In the genomic region with DNA sequence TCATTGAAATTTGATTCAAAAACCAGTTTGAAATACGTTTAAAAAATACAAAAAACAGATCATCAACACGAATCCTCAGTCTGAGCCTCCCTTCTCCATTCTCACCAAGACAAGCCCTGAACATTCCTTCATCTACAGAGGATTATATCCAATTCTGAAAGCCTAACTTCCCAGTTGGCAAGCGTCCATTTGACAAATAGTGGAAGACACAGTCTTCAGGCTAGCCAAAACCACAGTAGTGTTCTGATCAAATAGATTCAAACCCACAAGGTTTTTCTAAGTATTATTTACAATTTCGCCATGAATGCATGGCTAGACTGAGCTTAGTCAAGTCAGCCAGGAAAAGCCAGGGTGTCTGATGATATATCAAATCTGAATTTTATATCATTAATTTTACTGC, we compare ENCODE assay signal across 23 mouse cellular contexts.
DNase-seq lines count a peak whose midpoint lies in the region; ATAC-seq and TF ChIP-seq lines count a peak whose summit lies in the region.
"Had no signal": no experiment of that assay in that cellular context is flagged by ENCODE, and none has a peak within 500 bp of the region (broad histone marks: within the 10 kb centered on the region; RNA-seq: fewer than 3 reads in every experiment).

No protein-coding gene starts in this region.

- TF ChIP-seq CTCF in lung, postnatal 0 days (IDR thresholded peaks at IDR 0.05) = no peak

- H3K9me3 ChIP-seq in embryonic facial prominence, embryonic 14.5 days (ENCODE audit: control insufficient read depth, low read length) = no peaks in the 10 kb centered on the region
- H3K9me3 ChIP-seq in embryonic facial prominence, embryonic 10.5 days = no peaks in the 10 kb centered on the region
- H3K9me3 ChIP-seq in lung, postnatal 0 days (ENCODE audit: low read length) = no peaks in the 10 kb centered on the region
- H3K9me3 ChIP-seq: embryonic facial prominence, embryonic 13.5 days; forebrain, embryonic 10.5 days; forebrain, embryonic 13.5 days; hindbrain, embryonic 12.5 days; hindbrain, embryonic 15.5 days had no signal

- H3K4me2 ChIP-seq in embryonic facial prominence, embryonic 14.5 days (ENCODE audit: low read depth, low read length) = no peak overlapping the region
- H3K4me2 ChIP-seq in lung, postnatal 0 days (replicated peaks; ENCODE audit: low read depth, low read length) = no peak overlapping the region
- H3K4me2 ChIP-seq: embryonic facial prominence, embryonic 13.5 days; forebrain, embryonic 13.5 days; heart, embryonic 11.5 days; hindbrain, embryonic 12.5 days; hindbrain, embryonic 15.5 days had no signal

- H3K4me1 ChIP-seq in embryonic facial prominence, embryonic 14.5 days (ENCODE audit: control insufficient read depth, insufficient read depth, low read length) = 0 out of 2 replicates have a peak, but pooled peaks cover 7% of the 10 kb centered on the region
- no peaks in the 10 kb centered on the region for H3K4me1 ChIP-seq in embryonic facial prominence, embryonic 10.5 days
- no peaks in the 10 kb centered on the region for H3K4me1 ChIP-seq in lung, postnatal 0 days (ENCODE audit: insufficient read depth, low read depth, low read length)
- H3K4me1 ChIP-seq: forebrain, embryonic 10.5 days; forebrain, embryonic 13.5 days; hindbrain, embryonic 12.5 days; hindbrain, embryonic 15.5 days had no signal

- peak; percentile 24 for DNase-seq in cerebellum, adult 9-10 months
- no peak for DNase-seq in cerebellum, postnatal 4 days (ENCODE audit: low spot score in 2 of 2)
- peak; percentile 85 for DNase-seq in embryonic facial prominence, embryonic 14.5 days (ENCODE audit: low spot score)
- DNase-seq in embryonic facial prominence, embryonic 10.5 days (ENCODE audit: low spot score) = no peak
- peak; percentile 7 for DNase-seq in lung, postnatal 10 days
- no peak for DNase-seq in lung, postnatal 0 days (ENCODE audit: low spot score)
- DNase-seq in brain, adult 2 months (ENCODE audit: low read depth, low spot score) = peak; percentile 23
- DNase-seq in frontal cortex, postnatal 25 days (ENCODE audit: low spot score in 2 of 2) = no peak
- DNase-seq: adrenal gland, adult 8-10 months; adrenal gland, postnatal 25 days; gastrocnemius, adult 2 months; gastrocnemius, postnatal 14 days; heart, adult 11 months had no signal

- no peaks in the 10 kb centered on the region for H3K36me3 ChIP-seq in embryonic facial prominence, embryonic 14.5 days (ENCODE audit: control insufficient read depth, insufficient read depth, low read length)
- H3K36me3 ChIP-seq in embryonic facial prominence, embryonic 10.5 days (replicated peaks) = no peaks in the 10 kb centered on the region
- H3K36me3 ChIP-seq in lung, postnatal 0 days (ENCODE audit: insufficient read depth, low read length) = no peaks in the 10 kb centered on the region
- H3K36me3 ChIP-seq: embryonic facial prominence, embryonic 13.5 days; forebrain, embryonic 10.5 days; hindbrain, embryonic 12.5 days; hindbrain, embryonic 15.5 days had no signal

- ATAC-seq in embryonic facial prominence, embryonic 14.5 days (ENCODE audit: low read depth) = peak; percentile 44; the same call in 1 of the 2 replicates
- ATAC-seq in lung, postnatal 0 days = no peak
- ATAC-seq: activated CD4-positive, CD25-positive, alpha-beta regulatory T cell, adult 4 months; CD4-positive, CD25-positive, alpha-beta regulatory T cell, adult 4 months; forebrain, embryonic 13.5 days; forebrain, embryonic 16.5 days; intestine, postnatal 0 days had no signal

- WGBS in embryonic facial prominence, embryonic 14.5 days = 62% methylated on average over 4 of the region's 4 CpGs
- WGBS in embryonic facial prominence, embryonic 10.5 days = 85% methylated on average over 4 of the region's 4 CpGs
- WGBS in lung, postnatal 0 days = 59% methylated on average over 4 of the region's 4 CpGs

- H3K4me3 ChIP-seq in embryonic facial prominence, embryonic 14.5 days (ENCODE audit: low read depth, low read length) = no peak overlapping the region
- no peak overlapping the region for H3K4me3 ChIP-seq in embryonic facial prominence, embryonic 10.5 days
- no peak overlapping the region for H3K4me3 ChIP-seq in lung, postnatal 0 days (ENCODE audit: low read depth, low read length)
- H3K4me3 ChIP-seq: embryonic facial prominence, embryonic 13.5 days; forebrain, embryonic 10.5 days; forebrain, embryonic 13.5 days; gastrocnemius, adult 2 months; hindbrain, embryonic 12.5 days; hindbrain, embryonic 15.5 days had no signal

- no peak overlapping the region for H3K9ac ChIP-seq in embryonic facial prominence, embryonic 14.5 days (ENCODE audit: low read depth, low read length)
- no peak overlapping the region for H3K9ac ChIP-seq in lung, postnatal 0 days (replicated peaks; ENCODE audit: low read depth)
- H3K9ac ChIP-seq: embryonic facial prominence, embryonic 13.5 days; forebrain, embryonic 13.5 days; hindbrain, embryonic 12.5 days; hindbrain, embryonic 15.5 days had no signal

- H3K27me3 ChIP-seq in embryonic facial prominence, embryonic 14.5 days (replicated peaks; ENCODE audit: control insufficient read depth, insufficient read depth, low read length) = no peaks in the 10 kb centered on the region
- H3K27me3 ChIP-seq in embryonic facial prominence, embryonic 10.5 days (replicated peaks; ENCODE audit: low read depth, poor library complexity, severe bottlenecking) = no peaks in the 10 kb centered on the region
- no peaks in the 10 kb centered on the region for H3K27me3 ChIP-seq in lung, postnatal 0 days (replicated peaks; ENCODE audit: insufficient read depth, low read length)
- H3K27me3 ChIP-seq: embryonic facial prominence, embryonic 13.5 days; forebrain, embryonic 13.5 days; hindbrain, embryonic 12.5 days; hindbrain, embryonic 15.5 days had no signal

- no peak overlapping the region for H3K27ac ChIP-seq in embryonic facial prominence, embryonic 14.5 days (replicated peaks; ENCODE audit: low read depth, low read length)
- H3K27ac ChIP-seq in embryonic facial prominence, embryonic 10.5 days (replicated peaks) = no peak overlapping the region
- H3K27ac ChIP-seq in lung, postnatal 0 days (ENCODE audit: low read length) = no peak overlapping the region
- H3K27ac ChIP-seq: embryonic facial prominence, embryonic 13.5 days; forebrain, embryonic 10.5 days; forebrain, embryonic 13.5 days; gastrocnemius, adult 2 months; hindbrain, embryonic 12.5 days; hindbrain, embryonic 15.5 days had no signal

- TF ChIP-seq EP300 in lung, postnatal 0 days (IDR thresholded peaks at IDR 0.05) = no peak

Comparison
In these comparisons a context has a peak if more than half of its experiments do, and no peak if none do; other contexts are left out.
1. DNase-seq: peak in cerebellum, adult 9-10 months (single experiment), embryonic facial prominence, embryonic 14.5 days (single experiment), lung, postnatal 10 days (single experiment) and brain, adult 2 months (single experiment); none in cerebellum, postnatal 4 days (0 of 2), embryonic facial prominence, embryonic 10.5 days (single experiment), lung, postnatal 0 days (single experiment) and frontal cortex, postnatal 25 days (0 of 2).